Mouse (Mus musculus) testis, adult 2 months (tissue): ENCODE data around the gene Ublcp1. TPM values are rescaled to one million over a fixed set of nuclear protein-coding genes. Genes with fewer than 3 reads are reported as not detected.

Experiments
- H3K27ac ChIP-seq: fragments of 200-500 bp; 2 replicates; pipeline ENCODE4 v1.5.1; 2012; ENCODE audit warnings: low read depth, low read length; ENCODE audit not compliant: control insufficient read depth, insufficient read depth
- H3K27me3 ChIP-seq: fragments of 200-500 bp; 2 replicates; pipeline ENCODE4 v1.6.1; 2012; ENCODE audit warnings: mild to moderate bottlenecking, low read length, moderate library complexity; ENCODE audit not compliant: control insufficient read depth, insufficient read depth
- H3K36me3 ChIP-seq: fragments of 200-500 bp; 2 replicates; pipeline ENCODE4 v1.6.1; 2012; ENCODE audit warnings: mild to moderate bottlenecking, low read length; ENCODE audit not compliant: control insufficient read depth, insufficient read depth
- H3K4me1 ChIP-seq: fragments of 200-500 bp; 2 replicates; pipeline ENCODE4 v1.6.1; 2012; ENCODE audit warnings: low read length; ENCODE audit not compliant: control insufficient read depth, insufficient read depth
- H3K4me3 ChIP-seq: fragments of 200-500 bp; 2 replicates; pipeline ENCODE4 v1.5.1; 2012; ENCODE audit warnings: low read depth, mild to moderate bottlenecking, low read length, moderate library complexity, mixed read lengths; ENCODE audit not compliant: control insufficient read depth
- CTCF ChIP-seq: fragments of 200-500 bp; IDR thresholded peaks from 2 replicates; pipeline ENCODE4 v1.5.1; 2012; ENCODE audit warnings: low read depth, mild to moderate bottlenecking, inconsistent platforms, low read length, moderate library complexity; ENCODE audit not compliant: control insufficient read depth, insufficient read depth, insufficient replicate concordance
- POLR2A ChIP-seq: fragments of 200-500 bp; IDR thresholded peaks from 2 replicates; pipeline ENCODE4 v1.6.1; 2012; ENCODE audit warnings: low read depth, mild to moderate bottlenecking, inconsistent platforms, low read length, moderate library complexity; ENCODE audit not compliant: control insufficient read depth
- polyA plus RNA-seq: library from polyadenylated mRNA; depleted of rRNA; stranded (reverse); fragments of >200 nt; gene quantifications from 2 replicates; pipeline ENCODE4 v1.2.3, GENCODE M21; 2012

Ublcp1 gene
- polyA plus RNA-seq, 1 experiment: 14.7 TPM

GRCm38 (mm10) chr11:44513026-44513422, 42.7 kb upstream of the Ublcp1 start:
- Histone ChIP-seq H3K27me3 (no peaks in the 10 kb centered on the region), H3K4me3 (no peak overlapping the region), H3K27ac (no peak overlapping the region), H3K36me3 (no peaks in the 10 kb centered on the region), H3K4me1 (no peaks in the 10 kb centered on the region)
- no peak for TF ChIP-seq CTCF
- no peak for TF ChIP-seq POLR2A

GRCm38 (mm10) chr11:44512044-44513025, 42.0 kb upstream of the Ublcp1 start:
- TF ChIP-seq CTCF (no peak), POLR2A (no peak)
- H3K36me3 ChIP-seq: no peaks in the 10 kb centered on the region
- H3K4me3 ChIP-seq: no peak overlapping the region
- no peaks in the 10 kb centered on the region for H3K27me3 ChIP-seq
- H3K27ac ChIP-seq: no peak overlapping the region
- no peaks in the 10 kb centered on the region for H3K4me1 ChIP-seq

DNA sequence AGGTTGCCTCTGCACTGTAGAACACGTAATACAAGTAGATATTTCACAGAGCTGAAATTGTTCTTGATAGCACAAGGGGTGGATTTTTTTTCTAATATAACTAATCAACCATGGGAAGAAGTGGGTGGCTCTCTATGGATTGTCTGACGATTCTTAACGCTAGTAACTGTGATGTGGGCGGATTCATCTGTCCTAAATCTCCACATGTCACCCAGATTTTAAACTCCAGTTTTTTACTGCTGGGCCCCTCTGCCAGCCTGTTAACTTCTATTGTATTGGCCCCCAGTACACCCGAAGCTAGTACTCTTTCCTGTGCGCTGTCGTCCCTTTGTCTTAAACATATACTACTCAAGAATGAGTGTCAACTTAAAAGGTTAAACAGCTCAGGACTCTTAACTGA, 40.1 kb upstream of the Ublcp1 start:
- TF ChIP-seq POLR2A (no peak), CTCF (no peak)
- H3K4me3 ChIP-seq: no peak overlapping the region
- H3K4me1 ChIP-seq: no peaks in the 10 kb centered on the region
- no peaks in the 10 kb centered on the region for H3K27me3 ChIP-seq
- H3K36me3 ChIP-seq: no peaks in the 10 kb centered on the region
- H3K27ac ChIP-seq: no peak overlapping the region

DNA sequence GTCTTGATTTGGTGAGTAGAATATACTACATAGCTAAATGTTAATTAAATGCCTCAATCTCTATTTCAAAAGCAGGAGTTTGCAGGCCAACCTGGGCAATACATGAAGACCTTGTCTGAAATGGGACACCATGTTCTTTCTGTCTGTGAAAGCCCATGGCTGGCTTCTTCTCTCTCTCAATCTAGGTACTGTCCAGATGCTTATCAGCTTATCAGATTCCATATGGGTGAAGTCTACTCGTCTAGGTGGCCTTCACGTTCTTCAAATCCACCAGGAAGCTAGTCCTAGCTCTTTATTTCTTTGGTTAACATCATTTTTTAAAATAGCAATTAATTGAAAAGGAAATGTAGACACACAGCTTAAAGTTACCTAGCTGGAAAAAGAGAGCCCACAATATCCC, 39.6 kb upstream of the Ublcp1 start:
- Histone ChIP-seq H3K4me3 (no peak overlapping the region), H3K4me1 (no peaks in the 10 kb centered on the region), H3K36me3 (no peaks in the 10 kb centered on the region), H3K27ac (no peak overlapping the region), H3K27me3 (no peaks in the 10 kb centered on the region)
- TF ChIP-seq POLR2A: no peak

DNA sequence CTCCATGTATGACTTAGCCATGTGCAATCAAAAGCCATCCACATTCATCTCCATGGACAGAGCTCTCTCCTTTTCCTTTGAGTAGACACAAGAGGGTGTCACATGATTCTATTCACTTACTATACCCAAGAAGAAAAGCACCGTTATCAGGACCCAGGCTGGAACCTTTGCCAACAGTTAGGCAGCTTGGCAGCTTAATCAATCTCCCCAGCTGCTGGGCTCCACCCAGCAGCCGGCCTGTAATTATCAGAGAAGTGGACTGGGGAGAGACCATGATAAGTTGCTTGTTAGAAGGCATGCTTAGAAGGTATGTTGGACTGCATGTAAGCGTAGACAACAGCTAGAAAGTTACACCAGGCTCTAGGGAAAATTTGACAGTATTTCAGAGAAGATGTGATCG, 38.6 kb upstream of the Ublcp1 start:
- H3K27ac ChIP-seq: no peak overlapping the region
- no peaks in the 10 kb centered on the region for H3K4me1 ChIP-seq
- no peaks in the 10 kb centered on the region for H3K36me3 ChIP-seq
- no peak for TF ChIP-seq POLR2A
- H3K4me3 ChIP-seq: no peak overlapping the region
- H3K27me3 ChIP-seq: no peaks in the 10 kb centered on the region

DNA sequence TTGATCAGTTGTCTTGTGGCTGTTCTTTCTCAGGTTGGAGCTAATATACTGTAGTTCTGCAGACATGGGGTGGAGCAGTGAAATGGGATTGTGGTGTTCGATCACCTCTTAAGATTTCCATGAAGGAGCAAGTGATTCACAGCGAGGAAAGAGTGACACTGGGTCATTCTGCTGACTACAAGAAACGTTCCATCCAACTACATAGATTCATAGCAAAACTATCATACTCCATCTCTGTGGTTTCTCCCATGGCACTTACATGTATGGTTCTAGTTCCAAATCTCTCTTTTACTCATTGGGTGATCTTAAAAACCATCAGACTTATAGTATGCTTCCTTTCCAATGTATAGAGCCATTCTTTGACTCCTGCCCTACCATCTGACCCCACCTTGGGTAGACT, 34.5 kb upstream of the Ublcp1 start:
- no peaks in the 10 kb centered on the region for H3K27me3 ChIP-seq
- H3K27ac ChIP-seq: no peak overlapping the region
- H3K4me1 ChIP-seq: no peaks in the 10 kb centered on the region
- TF ChIP-seq POLR2A (no peak), CTCF (no peak)
- H3K36me3 ChIP-seq: no peaks in the 10 kb centered on the region
- no peak overlapping the region for H3K4me3 ChIP-seq

DNA sequence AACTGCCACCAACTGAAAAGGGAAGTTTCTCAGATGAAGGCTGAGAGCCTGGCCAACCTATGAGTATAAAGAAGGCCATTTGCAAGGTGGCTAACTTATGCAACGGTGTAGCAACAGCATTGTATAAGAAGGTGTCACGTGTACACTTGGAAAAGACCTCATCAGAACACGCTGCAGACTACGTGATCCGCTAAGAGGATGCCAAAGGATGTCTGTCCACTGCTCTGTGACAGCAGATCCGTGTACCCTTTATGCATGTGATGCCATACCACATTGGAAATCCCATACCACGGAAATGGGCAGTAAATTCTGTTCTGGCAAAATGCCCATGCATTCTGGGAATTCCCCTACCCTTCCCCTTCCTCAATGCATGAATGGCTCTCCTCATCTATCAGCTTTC, 33.8 kb upstream of the Ublcp1 start:
- Histone ChIP-seq H3K27ac (no peak overlapping the region), H3K4me1 (no peaks in the 10 kb centered on the region), H3K27me3 (no peaks in the 10 kb centered on the region), H3K4me3 (no peak overlapping the region), H3K36me3 (no peaks in the 10 kb centered on the region)
- no peak for TF ChIP-seq CTCF
- TF ChIP-seq POLR2A: no peak

DNA sequence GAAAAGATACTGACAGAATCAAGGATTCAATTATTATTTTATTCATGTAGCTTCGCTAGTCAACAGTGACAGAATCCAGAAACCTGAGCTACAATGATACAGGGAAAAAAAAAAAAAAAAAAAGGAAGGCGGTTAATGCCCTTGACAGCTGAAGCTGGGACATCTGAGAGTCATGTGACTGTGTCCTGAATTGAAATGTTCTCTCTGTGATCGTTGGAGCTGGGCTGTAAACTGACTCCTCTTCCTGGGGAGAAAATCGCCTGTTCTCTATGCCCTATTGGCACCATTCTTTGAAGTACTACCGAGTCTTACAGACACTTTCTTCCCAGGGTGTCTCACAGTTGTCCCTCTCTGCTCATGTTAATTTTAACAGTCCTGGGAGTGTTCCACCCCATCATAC, 32.6 kb upstream of the Ublcp1 start:
- no peak overlapping the region for H3K27ac ChIP-seq

More for the DNA sequence above, 32.6 kb upstream of the Ublcp1 start:
- Histone ChIP-seq H3K36me3 (no peaks in the 10 kb centered on the region), H3K27me3 (no peaks in the 10 kb centered on the region), H3K4me3 (no peak overlapping the region), H3K4me1 (no peaks in the 10 kb centered on the region; the same call in 1 of the 2 replicates)
- no peak for TF ChIP-seq CTCF
- TF ChIP-seq POLR2A: no peak
